Mouse (Mus musculus): ENCODE results near the gene Atp11c. TPM values are rescaled to one million over a fixed set of nuclear protein-coding genes. Genes with fewer than 3 reads are reported as not detected.

Atp11c gene
- polyA plus RNA-seq, 1 experiment from 2014 or later, result 4.6 TPM

DNA sequence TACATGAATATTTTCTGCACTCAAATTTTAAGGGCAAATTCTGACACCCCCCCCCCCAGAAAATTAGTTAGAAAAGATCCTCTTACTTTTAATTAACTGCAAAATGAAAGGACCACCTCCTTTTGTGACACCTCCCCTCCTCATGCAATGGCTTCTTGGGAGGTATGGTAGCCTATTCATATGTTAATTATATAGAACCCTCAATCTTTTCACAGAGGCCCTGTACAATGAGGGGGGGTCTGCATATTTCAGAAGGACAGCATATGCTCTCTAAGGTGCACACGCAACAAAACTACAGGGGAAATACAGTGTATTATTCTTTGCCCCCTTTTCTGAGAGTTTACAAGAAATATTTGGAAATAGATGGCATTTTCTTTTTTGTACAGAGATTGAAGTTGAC is 94.7 kb downstream of the Atp11c start:
- Histone ChIP-seq H3K27ac (ENCODE audit: low read depth) (no peak overlapping the region), H3K4me3 (ENCODE audit: low read depth, low read length) (no peak overlapping the region), H3K9ac (replicated peaks) (no peak overlapping the region), H3K9me3 (ENCODE audit: low read length) (no peaks in the 10 kb centered on the region), H3K4me1 (ENCODE audit: insufficient read depth) (no peaks in the 10 kb centered on the region), H3K27me3 (ENCODE audit: insufficient read depth, low read length) (no peaks in the 10 kb centered on the region), H3K4me2 (ENCODE audit: low read depth, low read length) (no peak overlapping the region), H3K36me3 (replicated peaks; ENCODE audit: insufficient read depth, low read length) (no peaks in the 10 kb centered on the region)
- DNase-seq, result no peak
- no peak for ATAC-seq
- TF ChIP-seq CTCF (IDR thresholded peaks at IDR 0.05; ENCODE audit: low read depth) (no peak), EP300 (IDR thresholded peaks at IDR 0.05; ENCODE audit: low read depth) (no peak)
- 62% methylated on average over 1 of the region's 1 CpGs for WGBS (ENCODE audit: insufficient replicate concordance)

DNA sequence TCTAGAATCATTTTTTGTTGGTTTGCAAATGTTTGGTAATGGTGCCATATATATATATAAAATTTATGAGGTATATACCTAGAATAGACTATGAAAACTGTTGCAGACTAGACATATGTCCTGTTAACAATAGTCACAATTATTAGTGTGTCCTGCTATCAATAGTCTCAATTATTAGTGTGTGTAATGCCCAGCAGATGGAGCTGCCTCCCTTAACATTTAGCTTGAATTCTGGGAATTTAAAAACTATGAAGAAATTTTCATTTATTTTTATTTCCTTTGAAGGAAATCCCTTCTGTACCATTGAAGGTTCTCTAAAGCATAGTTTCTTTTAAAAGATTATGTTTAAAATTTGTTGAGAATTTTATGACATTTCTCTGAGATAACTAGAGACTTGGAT is 97.2 kb downstream of the Atp11c start:
- no peak overlapping the region for H3K4me3 ChIP-seq (ENCODE audit: low read depth, low read length)
- no peaks in the 10 kb centered on the region for H3K4me1 ChIP-seq (ENCODE audit: insufficient read depth)
- no peaks in the 10 kb centered on the region for H3K27me3 ChIP-seq (ENCODE audit: insufficient read depth, low read length)
- DNase-seq, result no peak
- no peaks in the 10 kb centered on the region for H3K9me3 ChIP-seq (ENCODE audit: low read length)
- H3K4me2 ChIP-seq (ENCODE audit: low read depth, low read length), result no peak overlapping the region
- H3K27ac ChIP-seq (ENCODE audit: low read depth), result no peak overlapping the region
- no peak overlapping the region for H3K9ac ChIP-seq (replicated peaks)
- no peaks in the 10 kb centered on the region for H3K36me3 ChIP-seq (replicated peaks; ENCODE audit: insufficient read depth, low read length)
- no peak for ATAC-seq
- TF ChIP-seq CTCF (IDR thresholded peaks at IDR 0.05; ENCODE audit: low read depth) (peak; percentile 12; the same call in 1 of the 2 replicates), EP300 (IDR thresholded peaks at IDR 0.05; ENCODE audit: low read depth) (no peak)

DNA sequence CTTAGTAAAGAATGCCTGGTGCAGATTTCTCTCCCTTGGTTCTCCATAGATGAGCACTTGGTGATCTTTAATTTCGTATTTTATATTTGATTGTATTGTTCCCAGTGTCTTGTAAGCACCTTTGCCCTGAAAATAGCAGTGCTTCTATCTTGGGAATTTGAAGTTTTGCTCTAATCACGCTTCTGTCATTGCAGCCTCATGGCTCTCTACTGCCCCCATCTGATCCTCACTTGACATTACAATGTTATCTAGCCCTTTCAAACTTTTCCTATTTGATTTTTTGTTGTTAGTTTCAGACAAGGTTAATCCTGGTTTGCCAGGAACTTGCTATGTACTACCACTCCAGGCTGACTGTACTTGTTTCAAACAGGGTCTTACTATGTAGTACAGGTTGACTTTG is 128.7 kb downstream of the Atp11c start:
- Histone ChIP-seq H3K4me3 (ENCODE audit: low read depth, low read length) (no peak overlapping the region), H3K27me3 (ENCODE audit: insufficient read depth, low read length) (no peaks in the 10 kb centered on the region), H3K9me3 (ENCODE audit: low read length) (no peaks in the 10 kb centered on the region), H3K36me3 (replicated peaks; ENCODE audit: insufficient read depth, low read length) (no peaks in the 10 kb centered on the region), H3K4me1 (ENCODE audit: insufficient read depth) (no peaks in the 10 kb centered on the region), H3K4me2 (ENCODE audit: low read depth, low read length) (no peak overlapping the region), H3K9ac (replicated peaks) (no peak overlapping the region), H3K27ac (ENCODE audit: low read depth) (no peak overlapping the region)
- no peak for ATAC-seq
- DNase-seq, result no peak
- TF ChIP-seq EP300 (IDR thresholded peaks at IDR 0.05; ENCODE audit: low read depth), result no peak
- TF ChIP-seq CTCF (IDR thresholded peaks at IDR 0.05; ENCODE audit: low read depth), result peak; percentile 71
- 13% methylated on average over 2 of the region's 2 CpGs for WGBS (ENCODE audit: insufficient replicate concordance)

DNA sequence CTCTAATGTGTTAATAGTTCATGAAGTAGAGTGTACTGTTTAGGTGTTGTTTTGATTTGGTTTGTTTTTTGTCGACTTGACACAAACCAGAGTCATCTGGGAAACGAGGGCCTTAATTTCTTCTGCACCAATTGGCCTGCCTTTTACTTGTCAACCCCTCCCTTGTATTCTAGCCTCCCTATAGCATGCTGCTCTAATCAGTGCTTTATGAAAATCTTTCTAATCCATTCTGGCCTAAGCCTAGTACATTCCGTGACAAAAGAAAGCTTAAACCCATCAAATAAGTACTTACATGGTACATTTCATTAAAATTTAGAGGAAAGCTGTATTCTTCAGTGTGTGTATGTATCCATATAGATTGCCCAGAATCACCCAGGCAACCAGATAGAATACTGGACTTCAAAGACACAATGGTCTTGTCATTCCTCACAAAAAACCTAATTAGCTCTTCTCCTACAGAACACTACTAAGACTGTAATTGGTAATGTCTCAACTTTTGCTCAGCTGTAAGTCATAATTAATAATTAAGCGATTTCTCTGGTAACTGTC is 177.9 kb downstream of the Atp11c start:
- Histone ChIP-seq H3K9me3 (ENCODE audit: low read length) (no peaks in the 10 kb centered on the region), H3K4me2 (ENCODE audit: low read depth, low read length) (no peak overlapping the region), H3K36me3 (replicated peaks; ENCODE audit: insufficient read depth, low read length) (no peaks in the 10 kb centered on the region), H3K4me1 (ENCODE audit: insufficient read depth) (no peaks in the 10 kb centered on the region), H3K9ac (replicated peaks) (no peak overlapping the region), H3K27me3 (ENCODE audit: insufficient read depth, low read length) (no peaks in the 10 kb centered on the region), H3K4me3 (ENCODE audit: low read depth, low read length) (no peak overlapping the region), H3K27ac (ENCODE audit: low read depth) (no peak overlapping the region)
- 60% methylated on average over 4 of the region's 4 CpGs for WGBS (ENCODE audit: insufficient replicate concordance)
- TF ChIP-seq CTCF (IDR thresholded peaks at IDR 0.05; ENCODE audit: low read depth) (no peak), EP300 (IDR thresholded peaks at IDR 0.05; ENCODE audit: low read depth) (no peak)
- ATAC-seq (no peak), DNase-seq (no peak)

DNA sequence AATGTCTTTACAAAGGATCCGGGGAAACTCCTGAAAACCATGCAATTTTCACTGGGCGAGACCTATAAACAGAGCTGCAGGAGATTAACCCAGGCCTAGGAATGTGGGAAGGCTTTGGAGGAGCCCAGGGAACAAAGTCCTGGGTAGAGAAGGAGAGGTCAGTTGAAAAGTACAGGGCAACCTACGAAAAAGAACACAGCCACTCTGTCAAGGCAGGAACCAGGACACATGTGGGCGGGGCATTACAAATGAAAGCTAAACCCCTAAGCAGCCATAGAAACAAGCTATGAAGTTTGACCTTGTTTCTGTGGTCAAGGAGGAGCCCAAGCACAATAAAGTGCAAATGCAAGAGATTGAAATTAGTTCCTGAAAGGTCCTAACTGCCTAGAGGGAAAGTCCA is 186.8 kb downstream of the Atp11c start:
- Histone ChIP-seq H3K27ac (ENCODE audit: low read depth) (no peak overlapping the region), H3K9ac (replicated peaks) (no peak overlapping the region), H3K9me3 (ENCODE audit: low read length) (no peaks in the 10 kb centered on the region), H3K4me3 (ENCODE audit: low read depth, low read length) (no peak overlapping the region), H3K36me3 (replicated peaks; ENCODE audit: insufficient read depth, low read length) (no peaks in the 10 kb centered on the region), H3K4me2 (ENCODE audit: low read depth, low read length) (no peak overlapping the region), H3K27me3 (ENCODE audit: insufficient read depth, low read length) (no peaks in the 10 kb centered on the region), H3K4me1 (ENCODE audit: insufficient read depth) (no peaks in the 10 kb centered on the region)
- WGBS (ENCODE audit: insufficient replicate concordance), result 65% methylated on average over 4 of the region's 4 CpGs
- TF ChIP-seq CTCF (IDR thresholded peaks at IDR 0.05; ENCODE audit: low read depth) (no peak), EP300 (IDR thresholded peaks at IDR 0.05; ENCODE audit: low read depth) (no peak)
- ATAC-seq (no peak), DNase-seq (no peak)

DNA sequence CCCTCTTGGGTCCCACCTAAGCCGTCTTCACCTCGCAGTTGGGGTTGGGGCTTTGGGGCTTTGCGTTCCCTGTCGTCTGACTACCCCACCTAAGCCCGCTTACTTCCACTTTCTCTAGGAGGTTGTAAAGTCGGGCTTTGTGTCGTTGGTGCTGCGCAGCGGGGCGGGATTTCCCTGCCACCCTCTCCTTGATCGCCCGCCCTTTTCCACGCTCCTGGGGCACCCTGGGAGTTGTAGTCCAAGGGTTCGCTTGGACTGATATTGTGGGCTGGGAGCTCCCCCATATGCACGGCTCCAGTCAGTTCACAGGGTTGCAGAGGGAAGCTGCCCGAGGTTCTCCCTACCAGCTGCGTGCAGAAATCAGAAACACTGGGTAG is 187.8 kb downstream of the Atp11c start:
- DNase-seq (peak; percentile 86), ATAC-seq (peak; percentile 86)
- H3K36me3 ChIP-seq (replicated peaks; ENCODE audit: insufficient read depth, low read length), result no peaks in the 10 kb centered on the region
- no peaks in the 10 kb centered on the region for H3K27me3 ChIP-seq (ENCODE audit: insufficient read depth, low read length)
- peak overlapping the region; percentile 76 for H3K4me2 ChIP-seq (ENCODE audit: low read depth, low read length)
- H3K9ac ChIP-seq (replicated peaks), result peak overlapping the region; percentile 88
- peak overlapping the region; percentile 96 for H3K27ac ChIP-seq (ENCODE audit: low read depth)
- TF ChIP-seq EP300 (IDR thresholded peaks at IDR 0.05; ENCODE audit: low read depth) (no peak), CTCF (IDR thresholded peaks at IDR 0.05; ENCODE audit: low read depth) (peak; percentile 74)
- no peaks in the 10 kb centered on the region for H3K4me1 ChIP-seq (ENCODE audit: insufficient read depth)
- WGBS (ENCODE audit: insufficient replicate concordance), result 20% methylated on average over 17 of the region's 17 CpGs
- H3K9me3 ChIP-seq (ENCODE audit: low read length), result no peaks in the 10 kb centered on the region
- H3K4me3 ChIP-seq (ENCODE audit: low read depth, low read length), result peak overlapping the region; percentile 75

All from liver, postnatal 0 days (tissue).